Mouse (Mus musculus) thymus, adult 18-20 months (tissue): ENCODE data around the gene Phf2.

Experiments
- DNase-seq, 2 experiments: peaks; one replicate each; pipeline ENCODE4 v3.0.0; 2022; ENCODE audit warnings: mixed read lengths in 2 of 2

Gene Phf2

GRCm38 (mm10) chr13:48800850-48801546 lies 69.9 kb downstream of the Phf2 start:
- DNase-seq = peak; percentile 56 to 57

- no peak for DNase-seq
Measured at GRCm38 (mm10) chr13:48798256-48798771, 72.6 kb downstream of the Phf2 start.

- DNase-seq = no peak
Measured at GRCm38 (mm10) chr13:48796906-48797305, 74.0 kb downstream of the Phf2 start.

DNA sequence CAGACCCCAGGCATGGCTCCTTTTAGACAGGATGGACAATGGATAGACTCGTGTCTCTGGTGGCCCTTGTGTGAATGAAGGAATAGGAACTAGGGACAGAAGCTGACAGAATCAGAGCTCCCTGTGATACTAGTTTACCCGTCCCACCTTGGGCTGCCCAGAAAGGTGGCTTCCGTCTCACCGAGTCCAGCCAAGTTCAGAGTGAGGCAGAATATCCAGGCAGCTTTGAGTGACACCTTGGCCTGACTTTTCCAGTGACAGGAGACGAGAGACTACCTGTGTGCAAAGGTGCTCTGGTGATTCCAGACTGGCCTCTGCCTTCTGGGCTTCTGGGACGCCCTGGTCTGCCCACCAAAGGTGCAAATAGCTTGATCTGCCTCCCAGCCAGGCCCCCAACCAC lies 75.2 kb downstream of the Phf2 start:
- DNase-seq = no peak

- no peak for DNase-seq
Measured at GRCm38 (mm10) chr13:48784594-48785298, 86.2 kb downstream of the Phf2 start.

DNA sequence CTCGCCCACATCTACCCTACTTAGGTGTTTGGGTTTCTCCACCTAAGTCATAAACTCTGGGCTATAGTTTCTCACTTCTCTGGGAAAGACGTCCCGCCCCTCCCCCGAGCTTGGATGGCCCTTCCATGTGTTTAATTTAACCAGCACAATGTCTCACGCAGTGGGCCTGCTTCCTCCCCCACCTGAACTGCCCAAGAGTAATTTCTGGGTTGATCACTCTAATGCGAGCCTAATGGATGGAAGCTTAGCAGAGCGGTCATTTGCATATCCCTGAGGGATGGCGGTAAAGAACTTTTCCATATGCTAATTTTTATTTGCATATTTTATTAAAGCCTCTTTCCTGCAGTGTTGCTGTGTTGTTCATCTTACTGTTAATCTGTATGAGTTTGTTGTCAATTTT lies 86.8 kb downstream of the Phf2 start:
- no peak for DNase-seq

DNA sequence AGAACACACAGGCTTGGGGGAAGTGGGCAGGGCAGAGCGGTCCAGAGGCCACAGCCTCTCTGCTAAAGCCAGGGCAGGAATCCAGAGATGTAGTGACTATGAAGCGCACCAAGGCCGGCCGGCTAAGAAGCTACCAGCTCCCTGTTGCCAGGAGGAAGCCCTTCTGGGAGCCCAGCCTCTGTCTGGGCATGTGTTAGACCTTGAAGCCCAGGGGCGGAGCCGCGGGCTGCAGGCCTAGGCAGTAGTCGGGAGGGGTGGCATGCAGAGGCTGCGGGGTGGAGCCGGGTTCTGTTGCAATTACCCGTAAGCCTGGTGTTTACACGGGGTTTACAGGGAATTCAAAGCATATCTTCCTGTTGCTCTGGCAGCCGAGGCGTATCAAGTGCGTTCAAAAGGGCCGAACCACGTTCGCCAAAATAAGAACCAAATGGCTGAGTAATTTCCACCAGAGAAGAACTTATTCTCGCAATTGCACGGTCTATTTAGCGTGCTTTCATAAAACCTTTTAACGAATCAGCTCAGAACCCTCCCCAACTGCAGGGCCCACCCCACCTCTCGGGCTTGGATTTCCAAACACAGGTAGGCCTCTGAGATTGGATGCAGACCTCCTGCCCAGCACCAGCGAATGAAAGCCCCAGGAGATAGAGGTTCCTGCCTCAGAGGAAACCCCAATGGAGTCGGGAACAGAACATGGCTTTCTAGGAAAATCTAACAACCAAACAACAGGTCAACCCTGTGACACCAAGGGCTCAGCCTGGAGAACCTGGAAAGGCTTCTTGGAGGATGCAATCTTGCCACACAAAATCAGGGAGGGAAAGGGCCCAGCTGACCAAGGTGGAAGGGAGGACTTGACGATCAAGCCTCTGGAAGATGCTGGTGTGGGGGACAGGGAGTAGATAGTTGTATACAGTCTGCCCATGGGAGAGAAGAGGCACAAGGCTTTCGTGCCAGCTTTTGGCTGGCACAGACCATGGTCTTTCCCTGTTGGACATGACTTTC lies 87.9 kb downstream of the Phf2 start:
- peak in 1 of 2 experiments; percentile 5 for DNase-seq

- no peak for DNase-seq
Measured at GRCm38 (mm10) chr13:48780345-48781010, 90.4 kb downstream of the Phf2 start.

GRCm38 (mm10) chr13:48779592-48780344 lies 91.2 kb downstream of the Phf2 start:
- DNase-seq = no peak

GRCm38 (mm10) chr13:48778138-48778537 lies 92.8 kb downstream of the Phf2 start:
- no peak for DNase-seq

DNA sequence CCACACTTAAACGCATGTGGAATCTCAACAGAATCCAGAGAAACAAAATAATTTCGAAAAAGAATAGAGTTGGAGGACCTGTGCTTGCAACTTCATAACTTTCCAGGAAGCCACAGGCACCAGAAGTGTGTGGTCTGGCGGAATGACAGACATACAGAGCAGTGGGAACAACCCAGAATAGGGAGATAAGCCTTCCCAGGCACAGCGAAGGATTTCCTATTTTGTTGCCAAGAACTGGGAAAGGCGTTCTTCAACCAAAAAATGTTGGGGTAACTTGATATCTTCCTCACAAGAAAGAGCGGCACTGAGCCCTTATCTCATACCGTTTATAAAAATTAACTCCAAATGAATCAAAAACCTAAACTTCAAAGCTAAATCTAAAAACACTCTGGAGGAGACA lies 96.4 kb downstream of the Phf2 start:
- no peak for DNase-seq

GRCm38 (mm10) chr13:48768109-48768508 lies 102.8 kb downstream of the Phf2 start:
- DNase-seq = no peak

DNA sequence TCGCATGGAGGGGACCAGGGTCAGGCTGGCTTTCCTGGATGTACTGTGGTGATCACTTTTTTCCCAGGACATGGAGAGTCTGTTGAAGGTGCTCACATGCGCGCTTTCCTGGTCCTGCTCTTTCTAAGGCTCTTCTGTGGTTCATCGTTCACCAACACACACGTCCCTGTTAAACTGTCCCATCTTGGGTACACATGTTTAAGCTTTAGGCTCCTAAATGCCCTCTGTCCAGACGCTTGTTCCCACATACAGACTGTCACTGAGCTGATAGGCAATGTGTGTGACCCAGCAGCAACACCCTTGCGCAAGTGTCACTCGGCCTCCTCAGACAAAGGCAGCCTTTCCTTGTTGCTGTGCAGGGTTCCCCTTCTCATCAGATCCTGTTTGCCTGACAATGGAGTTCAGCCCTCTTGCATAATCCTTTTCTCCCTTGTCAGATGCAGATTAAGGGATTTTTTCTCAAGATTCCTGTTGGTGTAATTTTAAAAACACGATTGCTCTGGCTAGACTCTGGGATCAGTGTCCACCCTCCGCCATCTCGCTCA lies 107.1 kb downstream of the Phf2 start:
- DNase-seq = no peak

DNA sequence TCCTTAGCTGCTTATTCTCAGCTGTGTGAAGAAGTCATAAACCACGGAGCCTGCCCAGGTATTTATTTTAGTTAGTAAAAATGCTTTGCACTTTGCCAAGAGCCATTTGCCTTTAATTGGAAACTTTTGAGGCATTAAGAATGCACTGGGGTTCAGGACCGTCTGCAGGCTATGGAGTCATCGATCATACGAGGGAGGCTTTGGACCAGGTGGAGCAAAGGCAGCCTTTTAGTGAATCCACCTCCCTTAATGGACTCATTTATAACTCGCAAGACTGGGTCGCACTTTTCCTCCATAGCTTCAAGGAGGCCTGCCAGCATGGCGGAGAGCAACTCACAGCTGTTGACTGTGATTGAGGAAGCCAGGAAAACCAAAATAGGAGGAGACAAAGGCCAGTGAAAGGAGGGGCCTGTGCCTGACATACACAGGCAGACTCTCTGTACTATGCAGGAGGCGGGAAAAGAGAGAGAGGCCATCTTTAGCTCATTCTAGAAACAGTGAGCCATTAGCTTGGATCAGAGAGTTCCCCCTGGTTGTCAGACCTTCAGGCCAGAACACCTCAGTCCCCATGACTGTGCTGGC lies 110.0 kb downstream of the Phf2 start:
- DNase-seq = no peak

- no peak for DNase-seq
Measured at GRCm38 (mm10) chr13:48756769-48757168, 114.2 kb downstream of the Phf2 start.
